Mouse (Mus musculus): Measurements from ENCODE around the gene Ctnna3. TPM values are rescaled to one million over a fixed set of nuclear protein-coding genes. Genes with fewer than 3 reads are reported as not detected.

Gene Ctnna3
- polyA plus RNA-seq, 1 experiment from 2014 or later: 0.34 TPM

DNA sequence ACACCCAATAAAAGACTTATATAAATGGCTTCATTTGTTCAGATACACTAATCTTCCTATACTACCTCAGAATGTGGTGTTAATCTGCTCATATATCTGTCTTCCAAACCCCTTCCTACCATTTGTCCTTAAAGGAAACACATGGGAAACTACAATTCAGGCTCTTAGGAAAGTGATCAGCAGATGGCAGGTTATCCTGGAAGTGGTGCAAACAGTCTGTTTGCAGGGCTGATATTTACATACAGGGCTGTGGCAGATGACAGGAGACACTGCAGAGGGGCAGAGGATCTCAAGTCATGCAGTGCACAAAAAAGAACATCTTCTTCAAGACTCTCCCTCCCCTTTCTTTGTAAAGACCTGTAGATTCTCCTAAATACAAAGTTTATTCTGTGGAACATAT, 1008.8 kb downstream of the Ctnna3 start:
- no peaks in the 10 kb centered on the region for H3K9me3 ChIP-seq
- H3K27me3 ChIP-seq: no peaks in the 10 kb centered on the region
- no peak for ATAC-seq (ENCODE audit: low FRiP score)

DNA sequence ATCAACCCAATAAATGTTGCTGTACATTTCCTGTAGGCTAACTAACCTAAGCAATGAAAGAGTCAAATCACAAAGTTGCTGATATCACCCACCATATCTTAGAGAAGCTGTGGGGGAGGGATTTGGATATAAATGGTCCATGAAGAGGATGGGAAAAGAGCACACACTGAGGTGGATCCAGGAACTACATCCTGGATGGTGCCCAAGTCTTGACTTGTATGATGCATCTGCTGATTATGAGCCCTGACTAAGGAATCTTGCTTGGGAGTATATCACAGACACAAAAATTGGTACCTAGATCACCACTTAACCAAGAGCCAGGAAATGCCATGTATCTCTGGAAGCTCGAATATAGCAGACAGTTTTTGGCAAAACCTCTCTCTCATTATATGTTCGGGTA, 1018.7 kb downstream of the Ctnna3 start:
- ATAC-seq (ENCODE audit: low FRiP score): no peak
- H3K4me2 ChIP-seq: no peak overlapping the region
- 84% methylated on average over 2 of the region's 2 CpGs for WGBS

More for the DNA sequence above, 1008.8 kb downstream of the Ctnna3 start:
- Histone ChIP-seq H3K4me3 (replicated peaks) (no peak overlapping the region), H3K9ac (no peak overlapping the region), H3K36me3 (replicated peaks) (no peaks in the 10 kb centered on the region), H3K4me2 (no peak overlapping the region), H3K4me1 (no peaks in the 10 kb centered on the region), H3K27ac (no peak overlapping the region)

DNA sequence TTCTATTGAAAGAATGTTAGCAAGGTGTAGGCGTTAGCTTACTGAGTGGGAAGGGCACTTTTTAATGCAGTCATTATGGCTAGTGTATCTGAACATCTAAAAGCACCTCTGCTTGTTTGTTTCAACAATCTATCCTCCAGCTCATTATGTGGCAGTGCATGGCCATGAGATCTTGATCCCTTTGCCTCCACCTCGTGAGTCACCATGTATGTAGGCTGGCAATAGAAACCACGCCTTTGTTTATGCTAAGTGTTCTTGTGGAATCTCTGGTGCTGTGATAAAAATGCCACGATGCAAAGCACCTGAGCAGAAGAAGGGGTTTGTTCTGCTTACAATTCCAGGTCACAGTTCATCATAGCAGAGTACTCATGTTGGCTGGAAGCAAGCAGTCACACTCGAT, 1053.4 kb downstream of the Ctnna3 start:
- no peak for ATAC-seq (ENCODE audit: low FRiP score)
- no peak overlapping the region for H3K27ac ChIP-seq
- no peak overlapping the region for H3K4me3 ChIP-seq (replicated peaks)
- no peak overlapping the region for H3K4me2 ChIP-seq
- 82% methylated on average over 5 of the region's 5 CpGs for WGBS
- H3K9ac ChIP-seq: no peak overlapping the region
- H3K27me3 ChIP-seq: no peaks in the 10 kb centered on the region
- no peaks in the 10 kb centered on the region for H3K9me3 ChIP-seq
- H3K36me3 ChIP-seq (replicated peaks): no peaks in the 10 kb centered on the region
- H3K4me1 ChIP-seq: no peaks in the 10 kb centered on the region

More for the DNA sequence above, 1018.7 kb downstream of the Ctnna3 start:
- H3K4me3 ChIP-seq (replicated peaks): no peak overlapping the region
- H3K36me3 ChIP-seq (replicated peaks): no peaks in the 10 kb centered on the region
- no peak overlapping the region for H3K9ac ChIP-seq
- no peaks in the 10 kb centered on the region for H3K27me3 ChIP-seq
- H3K9me3 ChIP-seq: no peaks in the 10 kb centered on the region
- peaks cover 3% of the 10 kb centered on the region for H3K4me1 ChIP-seq
- no peak overlapping the region for H3K27ac ChIP-seq

DNA sequence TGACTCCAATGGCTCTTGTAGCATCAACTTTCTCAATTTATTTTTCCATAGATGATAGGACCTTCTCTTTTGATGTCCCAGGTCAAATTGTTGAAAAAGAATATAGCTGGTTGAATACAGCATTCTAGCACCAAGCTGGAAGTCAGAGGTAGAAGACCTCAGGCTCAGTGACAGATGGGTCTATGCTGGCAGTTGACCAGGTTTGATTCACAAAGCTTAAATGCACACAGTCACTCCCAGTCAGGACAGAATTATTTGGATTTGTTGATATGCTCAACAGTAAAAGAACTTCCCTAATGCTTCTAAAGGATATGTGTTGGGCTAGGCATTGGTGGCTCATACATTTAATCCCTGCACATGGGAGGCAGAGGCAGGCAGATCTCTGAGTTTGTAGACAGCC, 1059.6 kb downstream of the Ctnna3 start:
- Histone ChIP-seq H3K4me3 (replicated peaks) (no peak overlapping the region), H3K4me1 (no peaks in the 10 kb centered on the region), H3K9me3 (no peaks in the 10 kb centered on the region), H3K4me2 (no peak overlapping the region), H3K27me3 (no peaks in the 10 kb centered on the region), H3K9ac (no peak overlapping the region), H3K36me3 (replicated peaks) (no peaks in the 10 kb centered on the region), H3K27ac (no peak overlapping the region)
- no peak for ATAC-seq (ENCODE audit: low FRiP score)

DNA sequence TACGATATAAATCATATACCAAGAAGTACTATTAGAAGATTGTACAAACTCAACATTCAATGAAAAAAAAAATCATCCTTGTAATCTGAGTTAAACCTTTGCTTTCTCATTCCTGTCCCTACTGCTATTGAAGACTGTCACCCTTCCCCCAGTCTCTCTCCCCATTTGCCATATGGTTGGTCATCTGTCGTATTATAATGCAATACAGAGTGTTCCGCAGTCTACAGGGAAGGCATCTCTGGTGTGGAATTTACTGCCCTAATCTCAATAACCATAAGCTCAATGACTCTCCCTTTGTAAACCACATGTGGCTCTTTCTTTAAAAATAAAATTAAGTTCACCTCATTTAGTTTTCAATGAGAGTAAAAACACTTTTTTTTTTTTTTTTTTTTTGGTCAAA, 1113.7 kb downstream of the Ctnna3 start:
- ATAC-seq (ENCODE audit: low FRiP score): peak; percentile 61; the same call in 1 of the 2 replicates
- Histone ChIP-seq H3K4me2 (no peak overlapping the region), H3K27me3 (no peaks in the 10 kb centered on the region), H3K4me1 (no peaks in the 10 kb centered on the region), H3K9me3 (no peaks in the 10 kb centered on the region), H3K9ac (no peak overlapping the region), H3K36me3 (replicated peaks) (no peaks in the 10 kb centered on the region), H3K4me3 (replicated peaks) (no peak overlapping the region), H3K27ac (no peak overlapping the region)
- whole genome bisulfite sequencing: 80% methylated on average over 3 of the region's 3 CpGs

DNA sequence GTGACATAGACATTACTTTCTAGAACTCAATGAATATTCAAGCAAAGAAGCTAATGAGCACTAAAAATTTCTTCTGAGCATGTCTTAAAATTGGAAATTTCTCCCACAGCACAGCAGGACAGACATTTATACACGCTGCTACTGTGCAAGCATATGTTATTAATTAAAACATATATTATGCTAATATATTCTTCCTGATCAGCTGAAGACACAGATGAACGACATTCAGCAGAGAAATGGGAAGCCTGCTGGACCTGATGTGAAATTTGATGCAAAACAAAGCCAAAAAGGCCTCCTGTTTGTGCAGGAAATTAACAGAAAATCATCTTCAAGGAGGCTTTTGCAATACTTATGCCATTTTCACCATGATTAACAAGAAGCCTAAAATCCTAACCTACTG, 1114.5 kb downstream of the Ctnna3 start:
- Histone ChIP-seq H3K9me3 (no peaks in the 10 kb centered on the region), H3K27ac (no peak overlapping the region), H3K27me3 (no peaks in the 10 kb centered on the region), H3K9ac (no peak overlapping the region), H3K4me3 (replicated peaks) (no peak overlapping the region), H3K36me3 (replicated peaks) (no peaks in the 10 kb centered on the region), H3K4me2 (no peak overlapping the region), H3K4me1 (no peaks in the 10 kb centered on the region)
- 52% methylated on average over 2 of the region's 2 CpGs for WGBS
- ATAC-seq (ENCODE audit: low FRiP score): no peak; the same call in 1 of the 2 replicates

DNA sequence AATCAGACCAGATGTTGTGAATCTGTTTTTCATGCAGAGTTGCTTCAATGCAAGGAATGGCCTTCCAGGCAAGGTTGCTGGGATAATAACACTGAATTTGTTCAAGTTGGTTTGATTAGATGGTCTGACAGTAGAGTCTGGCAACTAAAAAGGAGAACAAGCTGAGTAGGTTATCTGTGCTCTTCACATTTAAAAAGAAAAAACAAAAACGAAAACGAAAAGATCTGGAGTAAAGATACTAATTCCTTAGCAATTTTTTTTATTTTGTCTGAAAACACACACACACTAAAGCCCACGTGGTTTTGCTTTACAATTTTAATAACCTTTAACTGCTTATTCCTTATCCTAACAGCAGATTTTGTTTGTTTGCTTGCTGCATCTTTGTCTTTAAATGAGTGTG, 1141.4 kb downstream of the Ctnna3 start:
- ATAC-seq (ENCODE audit: low FRiP score): no peak
- Histone ChIP-seq H3K36me3 (replicated peaks) (no peaks in the 10 kb centered on the region), H3K9me3 (no peaks in the 10 kb centered on the region), H3K4me2 (no peak overlapping the region), H3K9ac (no peak overlapping the region), H3K4me1 (no peaks in the 10 kb centered on the region), H3K4me3 (replicated peaks) (no peak overlapping the region), H3K27ac (no peak overlapping the region), H3K27me3 (no peaks in the 10 kb centered on the region)
- WGBS: 91% methylated on average over 3 of the region's 3 CpGs

DNA sequence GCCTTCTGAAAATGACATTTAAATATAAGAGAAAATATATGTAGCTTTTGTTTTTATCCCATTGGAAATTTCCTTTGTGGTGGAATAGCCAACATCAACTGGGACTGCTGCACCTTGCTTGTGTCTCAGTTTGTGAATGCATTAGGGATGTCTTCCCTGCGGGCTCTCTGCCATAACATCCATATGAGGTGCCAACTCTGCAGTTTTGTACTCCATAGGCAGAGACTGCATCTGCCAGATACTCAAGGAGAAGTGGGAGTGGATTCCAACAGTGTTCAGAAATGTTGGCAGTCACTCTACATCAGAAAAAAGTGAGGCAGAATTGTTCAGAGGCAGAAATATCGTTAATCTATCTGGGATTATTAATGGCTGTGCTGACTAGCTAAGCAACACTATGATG, 1158.2 kb downstream of the Ctnna3 start:
- Histone ChIP-seq H3K9ac (no peak overlapping the region), H3K9me3 (no peaks in the 10 kb centered on the region), H3K4me1 (no peaks in the 10 kb centered on the region), H3K4me3 (replicated peaks) (no peak overlapping the region), H3K36me3 (replicated peaks) (no peaks in the 10 kb centered on the region), H3K27me3 (no peaks in the 10 kb centered on the region), H3K4me2 (no peak overlapping the region), H3K27ac (no peak overlapping the region)
- no peak for ATAC-seq (ENCODE audit: low FRiP score)
- WGBS: 82% methylated on average over 2 of the region's 2 CpGs

DNA sequence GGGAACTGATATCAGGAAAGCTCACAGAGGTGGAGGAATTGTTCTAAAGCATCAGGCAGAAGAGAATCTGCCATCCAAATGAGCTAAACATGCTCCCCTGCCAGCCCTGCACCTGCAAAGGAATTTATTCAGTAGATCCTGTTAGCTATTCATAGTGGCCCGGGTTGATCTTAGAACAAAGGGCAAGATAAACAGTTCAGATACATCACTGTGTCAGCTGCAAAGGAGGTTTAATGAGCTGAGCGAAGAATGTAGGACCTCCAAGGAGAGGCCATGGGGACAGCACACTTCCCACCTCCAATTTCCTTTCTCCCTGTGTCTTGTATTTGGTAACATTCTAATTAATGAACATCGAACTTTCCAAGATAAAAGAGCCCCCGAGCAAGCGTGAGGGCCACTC, 1206.9 kb downstream of the Ctnna3 start:
- no peak overlapping the region for H3K9ac ChIP-seq
- WGBS: 19% methylated on average over 5 of the region's 5 CpGs
- no peaks in the 10 kb centered on the region for H3K36me3 ChIP-seq (replicated peaks)
- no peaks in the 10 kb centered on the region for H3K4me1 ChIP-seq
- H3K27ac ChIP-seq: no peak overlapping the region
- ATAC-seq (ENCODE audit: low FRiP score): no peak
- no peak overlapping the region for H3K4me2 ChIP-seq
- no peak overlapping the region for H3K4me3 ChIP-seq (replicated peaks)
- H3K27me3 ChIP-seq: peaks cover 3% of the 10 kb centered on the region; the same call in 1 of the 2 replicates
- no peaks in the 10 kb centered on the region for H3K9me3 ChIP-seq

DNA sequence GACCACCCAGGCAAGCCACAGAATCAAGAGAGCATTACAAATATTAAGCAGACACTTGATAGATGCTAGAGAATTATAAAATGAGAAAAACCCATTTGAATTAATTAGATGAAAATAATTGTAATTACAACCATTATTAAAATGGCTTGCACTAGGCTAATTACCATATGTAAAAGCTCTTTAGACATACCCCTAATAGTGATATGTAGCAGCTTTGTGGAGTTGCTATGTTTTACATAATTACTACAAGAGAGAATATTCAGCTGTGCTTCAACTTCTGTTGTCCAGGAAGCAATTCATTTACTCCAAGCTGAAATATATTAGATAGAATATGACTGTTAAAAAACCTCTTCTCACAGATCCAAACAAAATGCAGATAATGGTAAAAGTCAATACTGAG, 1209.2 kb downstream of the Ctnna3 start:
- H3K27me3 ChIP-seq: peaks cover 3% of the 10 kb centered on the region; the same call in 1 of the 2 replicates
- no peaks in the 10 kb centered on the region for H3K36me3 ChIP-seq (replicated peaks)
- no peaks in the 10 kb centered on the region for H3K4me1 ChIP-seq
- H3K4me3 ChIP-seq (replicated peaks): no peak overlapping the region
- ATAC-seq (ENCODE audit: low FRiP score): no peak
- H3K27ac ChIP-seq: no peak overlapping the region
- no peaks in the 10 kb centered on the region for H3K9me3 ChIP-seq
- no peak overlapping the region for H3K9ac ChIP-seq
- no peak overlapping the region for H3K4me2 ChIP-seq

DNA sequence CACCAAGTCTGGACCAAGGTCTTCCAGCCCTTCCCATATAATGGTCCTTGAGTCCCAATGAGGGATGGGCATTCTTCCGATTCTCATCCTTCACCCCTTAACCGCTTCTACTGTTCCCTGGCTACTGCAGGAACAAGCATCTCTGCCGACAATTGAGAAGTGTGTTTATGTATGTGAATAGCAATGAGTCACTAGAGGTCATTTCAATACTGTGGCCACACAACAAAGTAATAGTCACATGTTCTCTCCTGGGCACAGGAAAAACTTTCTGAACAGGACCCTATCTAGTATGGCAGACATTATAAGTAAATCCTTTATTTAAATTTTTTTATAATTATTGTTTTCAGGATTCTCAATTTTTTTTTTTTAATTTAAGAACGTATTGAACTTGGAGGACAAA, 1211.2 kb downstream of the Ctnna3 start:
- H3K9ac ChIP-seq: no peak overlapping the region
- H3K4me3 ChIP-seq (replicated peaks): no peak overlapping the region
- no peaks in the 10 kb centered on the region for H3K9me3 ChIP-seq
- no peaks in the 10 kb centered on the region for H3K27me3 ChIP-seq
- H3K4me2 ChIP-seq: no peak overlapping the region
- no peak for ATAC-seq (ENCODE audit: low FRiP score)
- H3K27ac ChIP-seq: no peak overlapping the region
- 87% methylated on average over 4 of the region's 4 CpGs for WGBS
- no peaks in the 10 kb centered on the region for H3K36me3 ChIP-seq (replicated peaks)
- no peaks in the 10 kb centered on the region for H3K4me1 ChIP-seq

DNA sequence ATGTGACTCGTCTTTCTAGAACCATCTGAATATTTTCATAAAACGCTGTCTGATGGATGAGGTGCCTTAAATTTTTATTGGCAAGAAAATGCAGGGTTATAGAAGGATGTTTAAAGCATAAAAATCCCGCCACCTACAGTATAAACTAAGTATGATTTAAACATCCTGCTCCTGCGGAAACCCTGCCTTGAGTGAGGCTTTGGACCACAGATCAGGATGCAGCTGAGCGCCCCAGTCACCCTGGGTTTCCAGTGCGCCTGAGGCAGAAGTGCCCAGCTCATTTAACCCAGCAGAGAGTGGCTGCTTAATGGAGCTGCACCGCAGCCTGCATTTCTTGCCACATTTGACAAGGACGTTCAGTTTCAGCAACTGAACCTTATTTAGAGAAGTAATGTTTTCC, 1211.7 kb downstream of the Ctnna3 start:
- Histone ChIP-seq H3K9ac (no peak overlapping the region), H3K4me2 (no peak overlapping the region), H3K36me3 (replicated peaks) (no peaks in the 10 kb centered on the region), H3K4me3 (replicated peaks) (no peak overlapping the region), H3K4me1 (no peaks in the 10 kb centered on the region), H3K27ac (no peak overlapping the region), H3K27me3 (no peaks in the 10 kb centered on the region), H3K9me3 (no peaks in the 10 kb centered on the region)
- ATAC-seq (ENCODE audit: low FRiP score): no peak
- 69% methylated on average over 8 of the region's 8 CpGs for WGBS

DNA sequence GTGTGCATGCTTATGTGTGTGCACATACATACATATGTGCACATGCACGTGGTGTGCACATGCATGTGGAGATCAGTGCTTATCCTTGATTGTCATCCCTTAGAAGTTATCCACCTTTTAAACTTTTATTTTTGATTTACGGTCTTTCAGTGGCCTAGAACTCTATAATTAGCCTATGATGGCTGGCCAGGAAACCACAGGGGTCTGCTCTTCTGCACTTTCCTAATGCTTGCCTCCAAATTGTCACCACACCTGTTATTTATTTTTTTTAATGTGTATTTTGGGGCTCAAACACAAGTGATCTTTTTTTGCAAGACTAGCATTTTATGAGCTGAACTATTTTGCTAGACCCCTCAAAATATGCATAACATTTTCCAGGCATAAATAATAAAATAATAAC, 1214.1 kb downstream of the Ctnna3 start:
- Histone ChIP-seq H3K4me3 (replicated peaks) (no peak overlapping the region), H3K27ac (no peak overlapping the region), H3K9ac (no peak overlapping the region), H3K9me3 (no peaks in the 10 kb centered on the region), H3K4me1 (no peaks in the 10 kb centered on the region), H3K27me3 (no peaks in the 10 kb centered on the region), H3K4me2 (no peak overlapping the region), H3K36me3 (replicated peaks) (no peaks in the 10 kb centered on the region)
- no peak for ATAC-seq (ENCODE audit: low FRiP score)
- 87% methylated on average over 2 of the region's 2 CpGs for WGBS

DNA sequence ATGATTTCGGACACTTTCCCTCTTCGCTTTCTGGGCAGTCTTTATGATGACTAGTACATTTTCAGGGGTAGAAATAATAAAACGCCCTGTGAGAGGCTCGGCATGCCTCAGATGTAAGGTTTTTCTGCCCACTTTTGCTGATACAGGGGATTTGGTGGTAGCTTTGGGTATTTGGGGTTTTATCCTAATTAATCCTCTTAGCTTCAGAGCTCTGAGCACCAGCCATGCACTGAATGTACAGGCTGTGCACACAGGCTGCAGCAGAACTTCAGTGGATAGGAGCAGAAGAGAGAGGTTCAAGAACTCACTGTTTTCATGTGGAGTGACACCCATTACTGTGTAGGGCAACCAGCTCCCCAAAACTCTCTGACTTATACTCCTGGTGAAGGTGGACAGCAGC, 1231.3 kb downstream of the Ctnna3 start:
- ATAC-seq (ENCODE audit: low FRiP score): no peak
- H3K27ac ChIP-seq: no peak overlapping the region
- 42% methylated on average over 4 of the region's 4 CpGs for WGBS
- no peak overlapping the region for H3K4me2 ChIP-seq
- H3K4me3 ChIP-seq (replicated peaks): no peak overlapping the region
- H3K9ac ChIP-seq: no peak overlapping the region
- no peaks in the 10 kb centered on the region for H3K27me3 ChIP-seq
- H3K9me3 ChIP-seq: no peaks in the 10 kb centered on the region
- no peaks in the 10 kb centered on the region for H3K36me3 ChIP-seq (replicated peaks)
- H3K4me1 ChIP-seq: no peaks in the 10 kb centered on the region; the same call in 1 of the 2 replicates

Data from forebrain, embryonic 12.5 days (tissue).